Mouse (Mus musculus): ENCODE measurements around the gene Slc38a2.

- TF ChIP-seq CTCF (IDR thresholded peaks at IDR 0.05) (no peak), POLR2A (IDR thresholded peaks at IDR 0.05; ENCODE audit: insufficient read depth, low read depth, low read length) (no peak)
These were observed 43.7 kb upstream of the Slc38a2 start for GRCm38 (mm10) chr15:96743257-96743656.
